Mouse (Mus musculus) cerebellum, adult 2 months (tissue): ENCODE measurements at regions not wholly inside any gene's neighbourhood (a gene's known extent, or its start where the extent isn't known, plus 50 kb on each side); places are given as distances from the start of the nearest gene placed in this dataset.

ENCODE experiments used
- CTCF ChIP-seq: fragments of 200-500 bp; IDR thresholded peaks from 2 replicates; pipeline ENCODE4 v1.5.1; 2011; ENCODE audit warnings: low read depth, mild to moderate bottlenecking, control low read depth, low read length, moderate library complexity, borderline replicate concordance; ENCODE audit not compliant: insufficient read depth
- POLR2A ChIP-seq: fragments of 200-500 bp; IDR thresholded peaks from 2 replicates; pipeline ENCODE4 v1.6.1; 2011; ENCODE audit warnings: low read length, control low read depth, borderline replicate concordance; ENCODE audit not compliant: insufficient read depth

- TF ChIP-seq CTCF: no peak
- TF ChIP-seq POLR2A: no peak
Measured at GRCm38 (mm10) chr10:117460366-117460730, 80.5 kb upstream of the Cpsf6 start.
